Mouse (Mus musculus) Patski (cell line): ENCODE results near the gene Lcn3. TPM values are rescaled to one million over a fixed set of nuclear protein-coding genes. Genes with fewer than 3 reads are reported as not detected.
"Not testable (repeated sequence)": the region's sequence is repeated elsewhere in the genome, so short reads cannot be mapped to it uniquely, and the experiment has no call there.

Experiments
- ATAC-seq: fragments of 100-300 bp; one replicate; pipeline ENCODE4 v1.8.0; 2021
- CTCF ChIA-PET: fragments of 350-600 bp; sonication (Branson Sonifier 250); formaldehyde crosslinking; loops from one replicate; lab custom pipeline; 2022; ENCODE audit warnings: inconsistent platforms; lab: Charles Lee
- POLR2A ChIA-PET: fragments of 350-600 bp; sonication (Branson Sonifier 250); formaldehyde crosslinking; loops from one replicate; lab custom pipeline; 2022; ENCODE audit warnings: antibody characterized with exemption, inconsistent platforms; lab: Charles Lee
- DNase-seq: peaks from one replicate; pipeline ENCODE4 v3.0.0-alpha.2; 2011; ENCODE audit warnings: low read depth, low spot score
- H3K27me3 ChIP-seq: fragments of 371-371 bp; one replicate; pipeline ENCODE4 v1.5.1; 2021
- CTCF ChIP-seq: fragments of 100-300 bp; IDR thresholded peaks from one replicate; pipeline ENCODE4 v1.5.1; 2021
- in situ Hi-C: fragments of 300-500 bp; cut with MboI; formaldehyde crosslinking; loops from 3 replicates; pipeline ENCODE4 v1.11.1; 2018; ENCODE audit warnings: low pct_unique_long_range_greater_than_20kb, mixed read lengths
- polyA plus RNA-seq: library from polyadenylated mRNA; unstranded; gene quantifications from one replicate; pipeline ENCODE4 v1.2.3, GENCODE M21; 2021

Lcn3 gene
- not detected for polyA plus RNA-seq

- DNase-seq = no peak
- ChIA-PET CTCF (no interaction called here), POLR2A (no interaction called here)
- ATAC-seq = no peak
- peaks cover 24% of the 10 kb centered on the region for H3K27me3 ChIP-seq
- no peak for TF ChIP-seq CTCF
- in situ Hi-C loops = no loop called here
Observed at GRCm38 (mm10) chr2:25765269-25765668, at the start of gene Lcn3. Gene Lcn3, plus strand, starts transcription at chr2:25765569.

GRCm38 (mm10) chr2:25717222-25717621, 48.1 kb upstream of the Lcn3 start:
- TF ChIP-seq CTCF = no peak
- in situ Hi-C loops = no loop called here
- DNase-seq (no peak), ATAC-seq (no peak)
- no peaks in the 10 kb centered on the region for H3K27me3 ChIP-seq
- ChIA-PET POLR2A (no interaction called here), CTCF (no interaction called here)

GRCm38 (mm10) chr2:25733199-25733930, 32.0 kb upstream of the Lcn3 start:
- TF ChIP-seq CTCF = no peak
- POLR2A ChIA-PET = no interaction called here

GRCm38 (mm10) chr2:25736709-25737108, 28.7 kb upstream of the Lcn3 start, which contains the start of gene Obp2b:
Gene Obp2b, plus strand, starts transcription at chr2:25737009.
- DNase-seq, in situ Hi-C loops, POLR2A ChIA-PET, ATAC-seq, H3K27me3 ChIP-seq, CTCF ChIA-PET: not testable (repeated sequence)

More at GRCm38 (mm10) chr2:25733199-25733930, 32.0 kb upstream of the Lcn3 start:
- in situ Hi-C loops = no loop called here
- CTCF ChIA-PET = no interaction called here
- no peaks in the 10 kb centered on the region for H3K27me3 ChIP-seq
- DNase-seq (no peak), ATAC-seq (no peak)

- in situ Hi-C loops = no loop called here
- ChIA-PET POLR2A (no interaction called here), CTCF (no interaction called here)
- ATAC-seq = no peak
- no peak for TF ChIP-seq CTCF
- no peaks in the 10 kb centered on the region for H3K27me3 ChIP-seq
- no peak for DNase-seq
Observed at GRCm38 (mm10) chr2:25741671-25742070, 23.7 kb upstream of the Lcn3 start.

GRCm38 (mm10) chr2:25754201-25754600, 11.2 kb upstream of the Lcn3 start:
- TF ChIP-seq CTCF = no peak

GRCm38 (mm10) chr2:25758064-25758625, 7.2 kb upstream of the Lcn3 start:
- POLR2A ChIA-PET = no interaction called here
- CTCF ChIA-PET = no interaction called here
- no peaks in the 10 kb centered on the region for H3K27me3 ChIP-seq
- TF ChIP-seq CTCF = no peak
- DNase-seq = no peak
- no peak for ATAC-seq
- in situ Hi-C loops = no loop called here

More at GRCm38 (mm10) chr2:25754201-25754600, 11.2 kb upstream of the Lcn3 start:
- in situ Hi-C loops = no loop called here
- DNase-seq = no peak
- no peaks in the 10 kb centered on the region for H3K27me3 ChIP-seq
- no peak for ATAC-seq
- ChIA-PET CTCF (no interaction called here), POLR2A (no interaction called here)

- no peak for TF ChIP-seq CTCF
- ChIA-PET CTCF (no interaction called here), POLR2A (no interaction called here)
- peaks cover 24% of the 10 kb centered on the region for H3K27me3 ChIP-seq
- DNase-seq (no peak), ATAC-seq (no peak)
- in situ Hi-C loops = no loop called here
Observed at GRCm38 (mm10) chr2:25767764-25768163, 2.4 kb downstream of the Lcn3 start.

GRCm38 (mm10) chr2:25773507-25773906, 8.1 kb downstream of the Lcn3 start:
- DNase-seq (no peak), ATAC-seq (no peak)
- POLR2A ChIA-PET = interaction anchor here (0.6 kb wide), 1 partner anchor 141 kb away, joined by 8 read pairs; no protein-coding TSS in a partner anchor
- CTCF ChIA-PET = no interaction called here
- peaks cover 9% of the 10 kb centered on the region for H3K27me3 ChIP-seq
- no peak for TF ChIP-seq CTCF
- in situ Hi-C loops = no loop called here

- ATAC-seq = no peak
- H3K27me3 ChIP-seq = peaks cover 6% of the 10 kb centered on the region
- in situ Hi-C loops = no loop called here
- no peak for TF ChIP-seq CTCF
- POLR2A ChIA-PET = interaction anchor here (0.5 kb wide), 1 partner anchor 474 kb away, joined by 4 read pairs; no protein-coding TSS in a partner anchor
- DNase-seq = no peak
- CTCF ChIA-PET = no interaction called here
Observed at GRCm38 (mm10) chr2:25774640-25775039, 9.3 kb downstream of the Lcn3 start.

GRCm38 (mm10) chr2:25775991-25776390, 10.6 kb downstream of the Lcn3 start:
- in situ Hi-C loops = no loop called here
- no peak for DNase-seq
- no peak for ATAC-seq
- no peak for TF ChIP-seq CTCF
- ChIA-PET CTCF (no interaction called here), POLR2A (interaction anchor here (0.6 kb wide), 1 partner anchor 69 kb away, joined by 3 read pairs; no protein-coding TSS in a partner anchor)
- peaks cover 6% of the 10 kb centered on the region for H3K27me3 ChIP-seq
